Mouse (Mus musculus): ENCODE data around the gene D030056L22Rik.

D030056L22Rik gene

DNA sequence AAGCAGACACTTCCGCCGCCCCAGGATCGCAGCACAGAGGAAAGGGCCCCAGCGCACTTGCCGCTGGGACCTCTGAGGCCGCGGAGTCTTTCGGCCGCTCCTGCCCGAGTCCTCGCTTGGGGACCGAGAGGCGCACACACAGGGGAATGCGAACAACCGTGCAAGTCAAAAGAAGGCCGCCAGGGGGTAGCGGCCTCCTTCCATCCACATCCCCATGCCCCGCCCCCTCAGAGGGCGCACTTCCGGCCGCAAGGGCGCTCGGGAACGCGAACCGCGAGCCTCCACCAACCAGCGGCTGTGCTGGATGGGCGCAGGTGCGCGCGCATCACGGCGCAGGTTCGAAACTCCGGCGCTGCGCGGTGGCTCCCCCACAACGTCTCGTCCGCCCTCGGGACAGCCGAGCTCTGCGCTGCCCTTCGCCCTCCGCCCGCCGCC is at the start of gene D030056L22Rik:
Gene D030056L22Rik (plus strand): TSS at position 328 of the 435 bp plus-strand sequence.
- peak; percentile 97 for DNase-seq (ENCODE audit: low spot score in 2 of 2)

DNA sequence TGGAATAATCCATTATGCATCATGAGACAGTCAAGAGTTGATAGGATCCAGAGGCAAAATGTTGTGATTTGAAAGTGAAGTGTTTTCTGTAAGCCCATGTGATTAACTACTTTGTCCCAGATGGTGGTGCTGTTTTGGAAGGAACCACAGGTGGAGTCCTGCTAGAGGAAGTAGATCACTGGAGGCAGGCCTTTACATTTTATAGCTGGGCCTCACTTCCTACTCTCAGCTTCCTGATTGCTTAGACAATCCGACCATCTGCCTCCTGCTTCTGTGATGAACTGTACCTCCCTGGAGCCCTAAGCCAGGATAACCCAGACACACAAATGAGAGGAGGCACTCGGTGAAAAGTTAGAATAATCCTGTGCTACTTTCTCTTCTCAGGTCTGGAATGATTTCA is 49.1 kb upstream of the D030056L22Rik start:
- no peak for DNase-seq (ENCODE audit: low spot score in 2 of 2)

DNA sequence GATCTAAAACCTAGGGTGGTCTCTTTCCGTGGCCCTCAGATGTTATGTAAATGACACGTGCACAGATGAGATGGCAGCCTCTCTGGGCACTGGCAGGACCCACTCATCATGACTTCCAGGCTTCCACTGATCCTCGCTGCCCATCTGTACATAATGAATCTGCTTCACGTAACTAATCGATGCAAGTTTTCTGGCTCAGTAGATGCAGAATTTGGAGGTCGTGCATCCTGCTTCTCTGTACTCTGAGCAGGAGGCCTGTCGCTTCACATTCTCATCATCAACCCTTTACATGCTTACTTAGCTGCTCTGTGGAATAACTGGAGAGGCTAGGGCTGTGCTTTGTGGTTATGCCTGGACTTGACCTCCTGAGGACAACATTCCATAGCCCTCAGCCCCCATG is 46.0 kb upstream of the D030056L22Rik start:
- DNase-seq (ENCODE audit: low spot score in 2 of 2), result no peak

DNA sequence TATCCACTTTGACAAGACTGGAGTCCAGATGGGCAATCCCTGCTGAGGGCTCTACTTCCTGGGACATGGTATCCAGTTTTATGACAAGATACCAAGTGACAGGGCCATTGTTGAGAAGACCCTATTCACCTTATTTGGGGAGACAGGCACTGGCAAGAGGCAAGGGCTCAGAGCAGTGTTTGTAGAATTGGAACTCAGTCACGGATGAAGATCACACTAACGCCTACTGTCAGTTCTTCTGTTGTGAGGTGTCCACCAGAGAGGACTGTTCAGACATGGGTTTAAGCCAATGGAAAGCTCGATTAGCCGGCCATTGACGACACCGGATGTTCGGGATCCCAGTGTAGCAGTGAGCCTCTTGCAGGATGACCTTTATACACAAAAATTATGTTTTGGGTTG is 43.4 kb upstream of the D030056L22Rik start:
- DNase-seq (ENCODE audit: low spot score in 2 of 2), result no peak

DNA sequence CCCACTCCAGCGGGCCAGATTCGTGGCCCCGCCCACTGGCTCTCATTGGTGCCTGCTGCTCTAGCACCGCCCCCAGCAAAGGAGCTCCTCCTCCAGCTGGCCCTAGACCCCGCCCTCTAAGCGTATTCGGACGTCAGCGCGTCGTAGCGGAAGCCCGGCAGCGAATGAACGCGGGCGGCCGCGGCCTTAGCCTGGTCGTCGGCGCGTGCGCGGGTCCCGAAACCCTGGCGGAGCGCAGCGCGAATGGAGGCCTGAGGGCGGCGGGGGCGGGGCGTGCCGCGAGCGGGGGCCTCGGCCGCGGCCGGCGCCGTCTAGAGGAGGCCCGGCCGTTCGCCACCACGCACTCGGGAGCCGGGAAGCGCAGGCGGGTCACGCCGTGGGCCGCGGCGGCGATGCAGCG is 42.4 kb upstream of the D030056L22Rik start, which contains the start of gene Carnmt1:
Gene Carnmt1 (plus strand): TSS at position 157 of the 400 bp plus-strand sequence.
- peak; percentile 98 to 99 for DNase-seq (ENCODE audit: low spot score in 2 of 2)

DNA sequence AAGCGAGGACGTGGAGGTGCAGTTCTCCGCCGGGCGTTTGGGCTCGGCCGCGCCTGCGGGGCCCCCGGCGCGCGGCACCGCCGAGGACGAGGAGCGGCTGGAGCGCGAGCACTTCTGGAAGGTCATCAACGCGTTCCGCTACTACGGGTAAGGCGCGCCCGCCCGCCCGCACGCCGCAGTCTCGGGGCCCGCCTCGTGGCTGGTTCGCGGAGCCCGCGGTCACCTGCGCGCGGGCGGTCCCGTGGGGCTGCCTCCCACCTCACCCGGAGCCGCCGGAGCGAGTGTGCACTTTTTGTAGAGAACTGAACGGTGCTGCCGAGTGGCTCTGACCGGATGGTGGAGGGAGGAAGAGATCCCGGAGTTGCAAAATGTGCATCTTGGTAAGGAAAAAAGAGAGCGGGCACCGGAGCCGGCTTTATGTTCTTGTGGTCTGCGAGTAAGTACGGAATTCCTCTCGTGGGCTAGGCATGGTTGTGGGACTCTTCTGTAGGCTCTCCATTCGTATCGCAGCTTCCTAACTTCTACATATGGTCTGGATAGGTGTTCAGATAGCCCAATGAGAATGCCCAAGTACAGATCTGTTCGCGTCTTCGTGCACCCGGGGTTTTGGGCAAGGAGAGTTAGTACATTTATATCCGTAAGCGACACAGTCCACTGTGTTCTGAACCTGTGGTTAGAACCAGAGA is 41.8 kb upstream of the D030056L22Rik start:
- peak; percentile 23 to 35 for DNase-seq (ENCODE audit: low spot score in 2 of 2)

DNA sequence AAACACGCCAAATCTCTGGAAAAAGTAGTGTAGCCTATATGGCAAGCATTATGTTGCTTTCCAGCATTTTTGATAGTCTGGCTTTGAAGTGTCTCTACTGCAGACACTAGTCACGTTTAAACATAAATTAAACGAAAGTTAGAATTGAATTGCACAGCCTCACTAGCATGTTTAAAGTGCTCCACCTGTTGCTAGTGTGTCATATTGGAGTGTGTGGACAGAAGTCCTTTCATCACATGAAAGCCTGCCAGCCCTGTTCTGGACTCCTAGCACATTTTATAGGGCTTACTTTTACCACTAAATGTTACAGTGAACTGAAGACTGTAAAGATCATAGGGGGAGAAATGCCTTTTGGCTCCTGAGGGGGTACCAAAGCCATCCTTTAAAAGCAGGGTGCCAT is 40.5 kb upstream of the D030056L22Rik start:
- DNase-seq (ENCODE audit: low spot score in 2 of 2), result no peak

DNA sequence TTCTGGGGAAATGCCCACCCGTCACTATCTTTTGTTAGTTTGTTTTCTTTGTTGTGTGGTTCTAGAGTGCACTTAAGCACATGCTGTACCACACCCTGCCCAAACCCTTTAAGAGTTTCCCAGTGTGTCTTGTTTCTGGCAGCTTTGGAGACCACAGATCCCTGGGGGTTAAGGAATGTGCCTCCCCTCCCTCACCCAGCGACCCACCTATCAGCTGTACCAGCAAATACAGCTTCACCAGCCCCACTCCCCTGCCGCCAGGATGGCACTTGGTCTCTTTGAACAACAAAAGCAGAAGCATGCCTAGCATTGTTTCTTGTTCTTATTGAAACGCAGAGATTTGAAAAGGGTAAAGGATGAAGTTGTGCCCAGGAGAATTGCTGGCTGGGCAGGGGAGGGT is 39.9 kb upstream of the D030056L22Rik start:
- no peak for DNase-seq (ENCODE audit: low spot score in 2 of 2)

DNA sequence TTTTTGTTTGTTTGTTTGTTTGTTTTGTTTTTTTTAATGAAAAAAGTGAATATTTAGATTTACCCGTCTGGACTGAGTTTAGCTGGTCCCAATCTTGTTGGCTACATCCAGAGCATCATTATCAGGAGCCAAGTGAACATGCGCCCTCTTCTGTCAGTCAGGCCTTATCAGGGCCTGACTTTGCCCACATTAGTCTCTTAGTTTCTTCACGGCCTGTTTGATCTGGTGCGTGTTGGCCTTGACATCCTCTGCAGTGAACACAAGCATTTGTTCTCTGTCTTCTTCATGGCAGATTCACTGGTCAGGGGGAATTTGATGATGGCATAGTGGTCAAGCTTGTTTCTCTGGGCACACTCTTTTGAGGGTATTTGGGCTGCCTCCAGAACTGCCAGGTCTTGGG is 30.9 kb upstream of the D030056L22Rik start:
- DNase-seq (ENCODE audit: low spot score in 2 of 2), result no peak

DNA sequence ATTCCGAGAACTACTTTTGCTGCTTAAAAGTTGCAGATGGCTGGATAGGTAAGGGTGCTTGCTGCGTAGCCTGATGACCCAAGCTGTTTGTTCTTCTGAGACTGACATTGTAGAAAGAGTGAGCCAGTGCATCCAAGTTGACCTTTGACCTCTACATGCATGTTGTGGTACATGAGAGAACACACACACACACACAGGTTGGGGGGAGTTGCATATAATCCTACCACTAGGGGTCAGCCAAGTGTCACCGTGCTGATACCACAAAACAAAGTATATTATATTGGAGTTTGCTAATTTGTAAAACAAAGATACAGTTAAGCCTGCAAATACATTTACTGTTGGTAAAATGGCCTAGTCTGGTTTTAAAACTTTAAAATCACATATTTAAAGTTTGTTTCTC is 25.4 kb upstream of the D030056L22Rik start:
- DNase-seq (ENCODE audit: low spot score in 2 of 2), result no peak

DNA sequence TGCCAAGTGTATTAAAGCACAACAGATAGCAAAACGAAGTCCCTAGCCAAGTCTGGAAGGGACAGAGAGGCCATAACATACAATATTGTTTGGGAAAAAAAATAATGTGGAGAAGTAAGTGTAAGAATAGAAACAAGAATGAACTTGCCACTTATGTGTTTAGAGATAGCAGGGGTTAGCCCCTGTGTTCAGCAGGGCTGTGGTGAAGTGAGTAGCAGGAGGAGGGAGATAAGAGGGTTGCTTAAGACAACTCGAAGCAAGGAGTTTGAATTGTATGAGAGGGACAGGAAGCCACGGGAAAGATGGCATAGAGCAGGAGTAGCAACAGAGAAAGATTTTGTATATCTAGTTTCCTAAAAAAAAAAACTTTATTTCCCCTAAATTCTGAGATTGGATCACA is 20.8 kb upstream of the D030056L22Rik start:
- no peak for DNase-seq (ENCODE audit: low spot score in 2 of 2)

DNA sequence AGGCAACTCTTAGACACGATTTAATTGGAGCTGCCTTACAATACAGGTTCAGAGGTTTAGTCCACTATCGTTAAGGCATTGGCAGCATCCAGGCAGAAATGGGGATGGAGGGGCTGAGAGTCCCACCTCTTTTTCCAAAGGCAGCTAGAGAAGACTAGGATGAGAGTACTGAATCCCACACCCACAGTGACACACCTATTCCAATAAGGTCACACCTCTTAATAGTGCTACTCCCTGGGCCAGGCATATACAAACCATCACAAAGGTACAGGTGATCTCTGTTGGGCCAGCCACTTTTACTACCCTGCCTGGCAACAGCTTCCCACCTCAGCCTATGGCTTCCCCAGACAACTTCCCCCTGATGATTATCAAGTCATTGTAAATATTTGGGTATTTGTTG is 20.2 kb upstream of the D030056L22Rik start:
- no peak for DNase-seq (ENCODE audit: low spot score in 2 of 2)

DNA sequence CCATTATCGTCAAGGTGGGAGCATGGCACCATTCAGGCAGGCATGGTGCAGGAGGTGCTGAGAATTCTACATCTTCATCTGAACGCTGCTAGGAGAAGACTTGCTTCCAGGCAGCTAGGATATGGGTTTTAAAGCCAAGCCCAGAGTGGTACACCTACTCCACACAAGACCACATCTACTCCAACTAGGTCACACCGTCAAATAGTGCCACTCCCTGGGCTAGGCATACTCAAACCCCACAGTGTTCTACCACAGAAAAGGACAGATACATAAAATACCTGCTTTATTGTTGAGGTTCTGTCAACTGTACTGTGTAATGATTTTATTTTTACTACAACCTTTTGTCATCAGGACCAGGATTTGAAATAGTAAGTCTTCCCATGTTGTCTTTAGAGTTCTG is 17.9 kb upstream of the D030056L22Rik start:
- DNase-seq (ENCODE audit: low spot score in 2 of 2), result no peak

DNA sequence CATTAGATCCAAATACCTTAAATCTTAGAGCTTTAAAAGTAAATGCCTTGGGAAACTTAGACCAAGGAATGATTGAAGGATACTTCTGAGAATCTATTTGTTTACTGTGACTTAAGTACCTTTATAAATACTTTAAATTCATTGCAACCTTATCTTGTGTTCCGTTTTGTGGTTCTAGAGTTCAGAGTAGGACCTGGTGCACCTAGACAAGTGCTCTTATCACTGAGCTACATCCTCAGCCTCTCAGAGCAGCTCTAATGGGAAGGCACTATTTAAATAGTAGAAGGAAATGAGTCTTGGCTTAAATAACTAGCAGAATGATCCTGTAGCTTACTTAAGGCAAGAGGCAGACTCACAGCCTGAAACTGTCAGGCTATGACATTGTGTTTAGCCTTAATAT is 17.4 kb upstream of the D030056L22Rik start:
- DNase-seq (ENCODE audit: low spot score in 2 of 2), result no peak

DNA sequence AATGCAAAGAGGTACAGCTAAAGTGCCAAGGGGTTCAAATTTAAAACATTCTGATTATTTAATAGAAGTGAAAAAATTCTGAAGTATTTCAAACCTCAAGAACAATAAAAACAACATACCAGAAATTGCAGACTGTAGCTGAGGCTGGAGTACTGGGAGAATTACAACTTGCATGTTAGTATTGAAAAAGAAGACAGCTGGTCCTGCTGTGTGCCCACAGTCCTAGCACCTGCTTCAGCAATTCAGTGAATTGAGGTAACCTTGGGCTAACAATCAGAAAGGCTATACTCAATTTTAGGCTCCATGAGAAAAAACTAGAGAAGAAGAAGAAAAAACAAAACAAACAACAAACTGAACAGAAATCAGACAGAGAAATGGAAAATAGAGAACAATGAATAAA is 4.9 kb upstream of the D030056L22Rik start:
- no peak for DNase-seq (ENCODE audit: low spot score in 2 of 2)

DNA sequence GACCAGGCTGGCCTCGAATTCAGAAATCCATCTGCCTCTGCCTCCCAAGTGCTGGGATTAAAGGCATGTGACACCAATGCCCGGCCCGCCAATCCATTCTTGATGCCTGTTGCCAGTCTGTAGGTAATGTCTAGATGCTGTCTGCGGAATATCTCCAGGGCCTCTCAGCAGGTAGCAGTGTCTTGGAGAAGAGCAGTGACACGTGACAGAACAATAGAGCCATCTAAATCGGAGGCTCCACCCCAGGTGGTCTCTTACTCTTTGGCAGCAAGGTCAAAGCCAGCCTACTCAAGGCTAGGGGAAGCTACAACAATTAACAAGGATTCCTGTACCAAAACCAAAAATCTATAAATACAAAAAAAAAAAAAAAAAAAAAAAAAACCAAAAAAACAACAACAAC is 2.1 kb upstream of the D030056L22Rik start:
- no peak for DNase-seq (ENCODE audit: low spot score in 2 of 2)

DNA sequence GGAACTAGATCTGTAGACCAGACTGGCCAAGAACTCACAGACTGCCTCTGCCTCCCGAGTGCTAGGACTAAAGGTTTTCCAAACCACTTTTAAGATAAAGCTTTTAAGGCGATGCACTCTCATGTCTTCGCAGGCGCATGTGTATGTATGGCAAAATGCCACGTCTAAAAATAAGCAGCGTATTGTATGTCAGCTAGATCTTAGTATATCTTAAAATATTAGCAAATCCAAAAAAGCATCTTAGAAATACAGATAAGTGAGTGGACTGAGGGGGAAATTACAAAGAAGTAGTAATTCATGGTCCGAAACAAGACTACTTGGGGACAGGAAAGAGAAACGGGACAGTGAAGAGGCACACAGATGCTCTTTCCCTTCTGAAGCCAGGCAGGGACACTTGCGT is 1.4 kb upstream of the D030056L22Rik start:
- DNase-seq (ENCODE audit: low spot score in 2 of 2), result no peak

DNA sequence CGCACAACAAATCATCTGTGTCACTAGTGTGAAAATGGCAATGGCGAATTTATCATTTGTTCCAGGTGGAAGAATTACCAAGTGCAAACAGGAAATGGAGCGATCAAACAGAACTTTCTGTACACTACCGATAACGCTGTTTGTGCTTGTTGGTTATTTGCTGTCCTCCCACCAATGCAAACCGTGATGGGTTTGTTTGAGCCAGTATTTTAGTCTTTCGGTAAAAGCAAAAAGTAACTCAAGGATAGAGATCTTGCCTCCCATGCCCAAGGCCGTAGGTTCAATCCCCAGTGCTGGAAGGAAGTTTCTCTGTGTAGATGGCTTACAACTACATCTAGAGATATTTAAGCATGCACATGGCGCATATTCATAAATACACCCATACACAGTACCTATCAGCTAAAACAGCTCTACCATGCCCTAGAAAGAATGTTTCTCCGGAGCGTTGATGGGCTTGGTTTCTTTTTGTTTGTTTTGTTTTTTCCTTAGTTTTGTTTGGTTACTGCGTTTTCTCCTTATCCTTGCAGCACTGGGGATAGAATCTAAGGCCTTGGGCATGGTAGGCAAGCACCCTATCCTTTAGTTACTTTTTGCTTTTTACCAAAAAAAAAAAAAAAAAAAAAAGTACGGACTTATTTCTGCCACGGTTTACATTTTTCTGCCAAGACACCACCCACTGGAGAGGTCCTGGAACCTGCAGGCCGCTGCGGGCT is 684 bp upstream of the D030056L22Rik start:
- DNase-seq (ENCODE audit: low spot score in 2 of 2), result no peak

DNA sequence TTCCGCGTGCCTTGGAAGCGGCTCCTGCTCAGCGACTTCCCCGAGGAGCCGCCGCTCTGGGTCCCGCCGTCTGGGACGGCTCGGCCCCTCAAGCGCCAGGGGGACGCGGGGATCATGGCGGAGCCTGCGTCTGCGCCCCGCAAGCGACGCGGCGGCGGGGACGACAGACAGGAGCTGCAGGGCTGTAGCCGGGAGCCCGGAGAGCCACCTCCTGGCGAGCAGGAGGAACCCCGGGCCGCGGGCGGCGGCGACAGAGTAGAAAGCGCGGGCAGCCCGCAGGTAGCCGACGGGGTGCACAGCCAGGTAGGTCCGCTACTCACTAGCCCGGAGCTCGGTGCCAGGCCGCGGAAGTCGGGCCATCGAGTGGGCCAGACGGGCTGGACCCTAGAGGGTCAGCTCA is 364 bp downstream of the D030056L22Rik start:
- DNase-seq (ENCODE audit: low spot score in 2 of 2), result peak; percentile 28 to 40

DNA sequence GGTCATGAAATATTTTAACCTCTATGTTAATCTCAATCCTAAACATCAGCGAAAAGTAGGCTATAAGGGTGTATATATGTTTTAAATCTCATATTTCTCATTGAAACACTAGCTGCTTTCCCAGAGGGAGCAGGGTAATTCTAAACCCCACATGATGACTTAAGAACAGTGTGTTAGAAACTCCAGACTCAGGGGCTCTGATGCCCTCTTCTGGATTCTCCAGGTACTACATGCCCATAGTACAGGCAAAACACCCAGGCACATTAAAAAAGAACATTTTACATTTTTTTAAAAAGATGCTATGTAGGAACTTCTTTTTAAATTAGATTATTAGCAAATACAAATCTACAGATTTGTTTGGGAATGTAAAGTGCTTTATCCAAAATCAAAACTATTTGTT is 3.4 kb downstream of the D030056L22Rik start:
- DNase-seq (ENCODE audit: low spot score in 2 of 2), result peak; percentile 19 to 62

DNA sequence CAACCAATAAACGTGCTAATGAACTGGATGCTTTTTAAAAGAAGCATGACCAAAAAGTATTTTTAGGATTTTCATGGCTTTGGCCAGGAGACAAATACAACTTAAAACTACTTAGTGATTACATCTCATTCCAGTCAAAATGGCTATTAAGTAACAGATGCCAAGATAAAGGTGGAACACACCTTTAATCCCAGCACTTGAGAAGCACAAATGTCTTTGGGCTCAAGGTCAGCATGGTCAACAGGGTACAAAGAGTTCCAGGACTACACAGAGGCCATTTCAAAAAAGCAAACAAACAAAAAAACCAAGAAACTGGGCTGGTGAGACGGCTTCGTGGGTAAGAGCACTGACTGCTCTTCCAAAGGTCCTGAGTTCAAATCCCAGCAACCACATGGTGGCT is 7.3 kb downstream of the D030056L22Rik start:
- DNase-seq (ENCODE audit: low spot score in 2 of 2), result no peak

DNA sequence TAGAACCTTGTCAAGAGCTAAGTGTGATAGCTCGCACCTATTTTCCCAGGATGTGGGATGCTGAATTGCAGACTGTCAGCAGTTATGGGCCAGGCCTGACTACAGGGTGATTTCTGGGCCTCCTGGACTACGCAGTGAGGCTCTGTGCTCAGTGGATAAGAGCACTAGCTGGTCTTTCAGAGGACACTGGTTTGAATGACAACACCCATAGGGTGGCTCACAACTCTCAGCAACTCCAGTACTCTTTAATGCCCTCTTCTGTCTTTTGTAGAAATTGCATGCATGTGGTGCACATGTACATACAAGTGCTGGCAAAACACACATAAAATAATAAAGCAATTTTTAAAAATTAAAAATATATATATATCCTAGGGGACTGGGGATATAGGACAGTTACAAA is 12.2 kb downstream of the D030056L22Rik start:
- no peak for DNase-seq (ENCODE audit: low spot score in 2 of 2)

DNA sequence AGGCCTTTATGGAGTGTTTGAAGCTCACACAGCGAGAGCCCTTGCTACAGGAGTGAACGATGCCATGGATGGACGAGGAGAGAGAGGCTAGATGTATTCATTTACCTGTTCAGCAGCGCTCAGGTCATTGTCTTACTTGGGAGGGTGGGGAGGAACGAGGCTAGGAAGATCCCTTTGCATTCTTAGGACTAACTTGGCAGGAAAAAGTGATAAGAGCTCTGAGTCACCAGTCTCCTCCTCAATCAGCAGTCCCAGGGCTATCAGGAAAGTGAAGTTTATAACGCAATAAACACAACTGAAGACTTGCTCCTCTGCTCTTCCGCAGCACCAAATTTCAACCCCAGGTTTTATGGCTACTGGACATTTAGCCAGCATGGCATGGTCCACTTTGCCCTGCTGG is 17.3 kb downstream of the D030056L22Rik start:
- no peak for DNase-seq (ENCODE audit: low spot score in 2 of 2)

All from heart, adult 9 months (tissue).